Mouse (Mus musculus) G1E (cell line): Measurements from ENCODE around the gene Zfp13.

Source experiments
- CTCF ChIP-seq: IDR thresholded peaks from 2 replicates; pipeline ENCODE4 v1.5.1; 2012; ENCODE audit warnings: low read depth, low read length, inconsistent platforms, mixed read lengths
- GATA1 ChIP-seq: IDR thresholded peaks from 2 replicates; pipeline ENCODE4 v1.6.1; 2012; ENCODE audit warnings: borderline replicate concordance, low read length, inconsistent platforms, mixed read lengths
- POLR2AphosphoS5 ChIP-seq: IDR thresholded peaks from 2 replicates; pipeline ENCODE4 v1.6.1; 2012; ENCODE audit warnings: low read depth, low read length, inconsistent platforms; ENCODE audit not compliant: insufficient replicate concordance
- TAL1 ChIP-seq: conservative IDR thresholded peaks from 2 replicates; pipeline ENCODE4 v1.6.1; 2012; ENCODE audit warnings: low read depth, low read length, inconsistent platforms, mixed read lengths

DNA sequence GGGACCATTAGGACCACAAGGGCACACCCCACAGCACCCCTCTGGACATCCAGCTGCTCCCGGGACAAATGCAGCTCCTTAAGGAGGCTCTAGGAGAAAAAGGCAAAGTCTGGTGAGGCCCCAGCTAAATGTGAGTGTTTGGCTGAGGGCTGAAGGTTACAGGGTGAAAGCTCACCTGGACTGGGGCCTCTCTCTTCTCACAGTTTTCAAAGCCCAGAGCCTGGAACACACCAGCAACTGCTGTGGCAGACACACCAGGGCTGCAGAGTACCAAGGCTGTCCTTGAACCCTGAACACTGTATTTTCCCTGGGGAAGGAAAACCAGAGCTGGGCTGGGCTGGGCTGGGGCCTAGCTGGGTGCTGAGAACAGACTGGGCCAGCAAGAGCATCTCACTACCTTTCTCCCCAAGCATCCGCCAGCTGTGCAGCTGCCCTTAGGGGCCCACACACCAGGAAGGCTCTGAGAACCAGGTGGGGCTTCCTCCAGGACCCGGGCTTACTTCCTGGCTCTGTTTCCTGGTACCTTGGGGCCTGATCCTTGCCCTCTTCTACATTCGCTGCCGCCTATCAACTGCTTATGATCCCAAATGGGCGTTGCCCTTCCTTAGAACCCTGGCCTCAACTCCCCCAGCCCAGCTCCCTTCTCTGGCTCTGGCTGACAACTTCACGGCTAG is 43.9 kb downstream of the Zfp13 start:
- no peak for TF ChIP-seq CTCF
- TF ChIP-seq TAL1, result no peak
- TF ChIP-seq POLR2AphosphoS5, result no peak
- no peak for TF ChIP-seq GATA1
